Mouse (Mus musculus) intestine, embryonic 16.5 days (tissue): ENCODE measurements around the gene Knstrn. TPM values are rescaled to one million over a fixed set of nuclear protein-coding genes. Genes with fewer than 3 reads are reported as not detected.

Source experiments
- ATAC-seq: fragments of 200-750 bp; cut with Nextera tagmentation; 2 replicates; pipeline ENCODE4 v1.8.0; 2017; ENCODE audit warnings: moderate TSS enrichment, moderate library complexity
- H3K27ac ChIP-seq: fragments of 300-500 bp; sonication (generic); 2 replicates; pipeline ENCODE4 v1.5.1; 2014; ENCODE audit warnings: mild to moderate bottlenecking, low read length
- H3K27me3 ChIP-seq: fragments of 300-500 bp; sonication (generic); replicated peaks from 2 replicates; pipeline ENCODE4 v1.6.1; 2014; ENCODE audit warnings: low read length, control low read depth, mixed read lengths; ENCODE audit not compliant: control insufficient read depth, insufficient read depth
- H3K36me3 ChIP-seq: fragments of 300-500 bp; sonication (generic); 2 replicates; pipeline ENCODE4 v1.6.1; 2014; ENCODE audit warnings: low read length, control low read depth; ENCODE audit not compliant: control insufficient read depth, insufficient read depth
- H3K4me1 ChIP-seq: fragments of 300-500 bp; sonication (generic); 2 replicates; pipeline ENCODE4 v1.6.1; 2014; ENCODE audit warnings: low read length, control low read depth, mixed read lengths; ENCODE audit not compliant: control insufficient read depth, insufficient read depth
- H3K4me2 ChIP-seq: fragments of 300-500 bp; sonication (generic); 2 replicates; pipeline ENCODE4 v1.6.1; 2014; ENCODE audit warnings: low read depth, low read length, control low read depth
- H3K4me3 ChIP-seq: fragments of 300-500 bp; sonication (generic); 2 replicates; pipeline ENCODE4 v1.5.1; 2014; ENCODE audit warnings: mild to moderate bottlenecking, low read length
- H3K9ac ChIP-seq: fragments of 300-500 bp; sonication (generic); 2 replicates; pipeline ENCODE4 v1.6.1; 2014; ENCODE audit warnings: low read depth, low read length
- H3K9me3 ChIP-seq: fragments of 300-500 bp; sonication (generic); 2 replicates; pipeline ENCODE4 v1.6.1; 2016; ENCODE audit warnings: low read length, control low read depth; ENCODE audit not compliant: control insufficient read depth
- WGBS: fragments of 180-500 bp; shearing (Covaris S2); extraction: QIAGEN DNeasy Blood & Tissue Kit; methylation state at CpG from one replicate; pipeline ENCODE4 v1.1.7; 2014; 5-methylcytosine and 5-hydroxymethylcytosine counted together
- polyA plus RNA-seq: library from polyadenylated mRNA; unstranded; fragments of >200 nt; fragmentation: Nextera tagmentation; extraction: Ambion mirVana; gene quantifications from 2 replicates; pipeline ENCODE4 v1.2.1, GENCODE M21; 2015

The Knstrn gene
- polyA plus RNA-seq = 78.5 and 85.7 TPM in 2 replicates

GRCm38 (mm10) chr2:118813981-118814836, at the start of gene Knstrn:
Gene Knstrn (plus strand): TSS chr2:118814003.
- peak within 1 kb of the TSS; percentile 80 for H3K9ac ChIP-seq
- no peaks in the 10 kb centered on the region; the same call in 1 of the 2 replicates for H3K9me3 ChIP-seq
- peaks cover 9% of the 10 kb centered on the region for H3K36me3 ChIP-seq
- H3K4me3 ChIP-seq = peak within 1 kb of the TSS; percentile 81
- H3K4me1 ChIP-seq = peaks cover 14% of the 10 kb centered on the region
- peak; percentile 96 for ATAC-seq
- no peaks in the 10 kb centered on the region for H3K27me3 ChIP-seq
- peak within 1 kb of the TSS; percentile 63 for H3K27ac ChIP-seq
- under 1% methylated on average over 49 of the region's 49 CpGs for WGBS
- H3K4me2 ChIP-seq = peak within 1 kb of the TSS; percentile 75

- Histone ChIP-seq H3K4me2 (no peak overlapping the region), H3K27me3 (no peaks in the 10 kb centered on the region), H3K36me3 (no peaks in the 10 kb centered on the region), H3K9me3 (no peaks in the 10 kb centered on the region), H3K9ac (no peak overlapping the region), H3K27ac (no peak overlapping the region), H3K4me1 (peaks cover 52% of the 10 kb centered on the region), H3K4me3 (no peak overlapping the region)
- no peak for ATAC-seq
- WGBS = 23% methylated on average over 11 of the region's 11 CpGs
Measured at GRCm38 (mm10) chr2:118764094-118764831, 49.5 kb upstream of the Knstrn start.

- Histone ChIP-seq H3K4me2 (no peak overlapping the region), H3K4me3 (no peak overlapping the region), H3K27ac (no peak overlapping the region), H3K9me3 (no peaks in the 10 kb centered on the region), H3K36me3 (no peaks in the 10 kb centered on the region), H3K9ac (no peak overlapping the region), H3K4me1 (peaks cover 46% of the 10 kb centered on the region), H3K27me3 (no peaks in the 10 kb centered on the region)
- 88% methylated on average over 5 of the region's 5 CpGs for WGBS
- ATAC-seq = no peak
Measured at GRCm38 (mm10) chr2:118764875-118765274, 48.9 kb upstream of the Knstrn start.

GRCm38 (mm10) chr2:118766041-118767033, 47.5 kb upstream of the Knstrn start:
- 76% methylated on average over 10 of the region's 10 CpGs for WGBS
- H3K4me1 ChIP-seq = peaks cover 39% of the 10 kb centered on the region
- no peaks in the 10 kb centered on the region for H3K27me3 ChIP-seq
- no peak overlapping the region for H3K9ac ChIP-seq
- H3K9me3 ChIP-seq = no peaks in the 10 kb centered on the region
- ATAC-seq = no peak
- H3K36me3 ChIP-seq = no peaks in the 10 kb centered on the region
- H3K27ac ChIP-seq = no peak overlapping the region
- H3K4me3 ChIP-seq = no peak overlapping the region
- no peak overlapping the region for H3K4me2 ChIP-seq

- Histone ChIP-seq H3K27ac (peak within 1 kb of the TSS; percentile 68), H3K9ac (peak within 1 kb of the TSS; percentile 4; the same call in 1 of the 2 replicates), H3K4me2 (peak within 1 kb of the TSS; percentile 32), H3K36me3 (no peaks in the 10 kb centered on the region; the same call in 1 of the 2 replicates), H3K27me3 (no peaks in the 10 kb centered on the region), H3K9me3 (no peaks in the 10 kb centered on the region), H3K4me3 (peak within 1 kb of the TSS; percentile 20), H3K4me1 (peaks cover 19% of the 10 kb centered on the region)
- 67% methylated on average over 6 of the region's 6 CpGs for WGBS
- ATAC-seq = peak; percentile 95
Measured at GRCm38 (mm10) chr2:118772158-118772874, 41.5 kb upstream of the Knstrn start, which contains the start of gene Phgr1. Gene Phgr1 (plus strand): TSS chr2:118772769.

- Histone ChIP-seq H3K4me2 (peak overlapping the region; percentile 32; the same call in 1 of the 2 replicates), H3K9ac (no peak overlapping the region), H3K27ac (peak overlapping the region; percentile 63), H3K27me3 (no peaks in the 10 kb centered on the region), H3K36me3 (no peaks in the 10 kb centered on the region; the same call in 1 of the 2 replicates), H3K4me3 (no peak overlapping the region), H3K4me1 (peaks cover 17% of the 10 kb centered on the region), H3K9me3 (no peaks in the 10 kb centered on the region)
- 65% methylated on average over 2 of the region's 2 CpGs for WGBS
- peak; percentile 56 for ATAC-seq
Measured at GRCm38 (mm10) chr2:118774536-118774935, 39.3 kb upstream of the Knstrn start.

GRCm38 (mm10) chr2:118775396-118775795, 38.4 kb upstream of the Knstrn start:
- no peaks in the 10 kb centered on the region; the same call in 1 of the 2 replicates for H3K36me3 ChIP-seq
- H3K27me3 ChIP-seq = no peaks in the 10 kb centered on the region
- H3K9me3 ChIP-seq = no peaks in the 10 kb centered on the region
- no peak overlapping the region for H3K4me3 ChIP-seq
- peaks cover 20% of the 10 kb centered on the region for H3K4me1 ChIP-seq
- H3K9ac ChIP-seq = no peak overlapping the region
- WGBS = 62% methylated on average over 1 of the region's 1 CpGs
- no peak overlapping the region for H3K27ac ChIP-seq
- H3K4me2 ChIP-seq = no peak overlapping the region
- no peak for ATAC-seq

- Histone ChIP-seq H3K27ac (no peak overlapping the region), H3K4me1 (peaks cover 20% of the 10 kb centered on the region), H3K27me3 (no peaks in the 10 kb centered on the region), H3K9me3 (no peaks in the 10 kb centered on the region), H3K9ac (0 out of 2 replicates have a peak overlapping the region, but pooled peaks have one; percentile 24), H3K4me3 (no peak overlapping the region), H3K4me2 (no peak overlapping the region), H3K36me3 (no peaks in the 10 kb centered on the region; the same call in 1 of the 2 replicates)
- ATAC-seq = no peak
- whole genome bisulfite sequencing = 84% methylated on average over 3 of the region's 4 CpGs
Measured at GRCm38 (mm10) chr2:118775846-118776245, 38.0 kb upstream of the Knstrn start.
